Mouse (Mus musculus) G1E (cell line): ENCODE data around the gene Otud7b.

Experiments used
- CTCF ChIP-seq: IDR thresholded peaks from 2 replicates; pipeline ENCODE4 v1.5.1; 2012; ENCODE audit warnings: low read depth, low read length, inconsistent platforms, mixed read lengths
- GATA1 ChIP-seq: IDR thresholded peaks from 2 replicates; pipeline ENCODE4 v1.6.1; 2012; ENCODE audit warnings: borderline replicate concordance, low read length, inconsistent platforms, mixed read lengths
- GATA2 ChIP-seq: IDR thresholded peaks from 2 replicates; pipeline ENCODE4 v1.6.1; 2012; ENCODE audit warnings: low read depth, low read length, inconsistent platforms, borderline replicate concordance
- POLR2AphosphoS5 ChIP-seq: IDR thresholded peaks from 2 replicates; pipeline ENCODE4 v1.6.1; 2012; ENCODE audit warnings: low read depth, low read length, inconsistent platforms; ENCODE audit not compliant: insufficient replicate concordance
- TAL1 ChIP-seq: conservative IDR thresholded peaks from 2 replicates; pipeline ENCODE4 v1.6.1; 2012; ENCODE audit warnings: low read depth, low read length, inconsistent platforms, mixed read lengths

GRCm38 (mm10) chr3:96207819-96208218 lies 103.5 kb downstream of the Otud7b start:
- TF ChIP-seq CTCF (no peak), GATA1 (no peak), POLR2AphosphoS5 (no peak), TAL1 (no peak), GATA2 (no peak)
